ENCODE assay signal across 21 mouse cellular contexts in genomic region chr7:58732406-58732805, GRCm38 (mm10).
DNase-seq lines count a peak whose midpoint lies in the region; ATAC-seq lines count a peak whose summit lies in the region.
"Had no signal": no experiment of that assay in that cellular context is flagged by ENCODE, and none has a peak within 500 bp of the region (broad histone marks: within the 10 kb centered on the region; RNA-seq: fewer than 3 reads in every experiment).

No protein-coding gene starts in this region.

- DNase-seq in heart, adult 18-20 months, result no peak
- peak; percentile 31 for DNase-seq in right cerebral cortex, adult 18-20 months
- DNase-seq in right cerebral cortex, postnatal 36 days (ENCODE audit: low spot score in 2 of 2), result no peak
- peak; percentile 32 for DNase-seq in NIH3T3 (ENCODE audit: low read depth)
- DNase-seq in embryonic facial prominence, embryonic 10.5 days (ENCODE audit: low spot score), result peak; percentile 16
- no peak for DNase-seq in yolk sac, embryonic 10.5 days (ENCODE audit: low spot score)
- DNase-seq: B cell, adult 2 months; cerebellum, postnatal 10 days; gastrocnemius, adult 2 months; heart, postnatal 4 days; lung, adult 18-20 months; lung, postnatal 14 days had no signal

- H3K4me1 ChIP-seq in heart, embryonic 16.5 days (ENCODE audit: control insufficient read depth, insufficient read depth, low read length), result peaks cover 20% of the 10 kb centered on the region
- peaks cover 23% of the 10 kb centered on the region for H3K4me1 ChIP-seq in embryonic facial prominence, embryonic 10.5 days
- no peaks in the 10 kb centered on the region for H3K4me1 ChIP-seq in forebrain, embryonic 16.5 days (replicated peaks; ENCODE audit: control insufficient read depth, insufficient read depth, low read length)
- H3K4me1 ChIP-seq: hindbrain, embryonic 15.5 days had no signal

- no peak overlapping the region for H3K9ac ChIP-seq in heart, embryonic 16.5 days (ENCODE audit: low read length)
- H3K9ac ChIP-seq in forebrain, embryonic 16.5 days (replicated peaks; ENCODE audit: low read depth, low read length), result no peak overlapping the region
- H3K9ac ChIP-seq: embryonic facial prominence, embryonic 13.5 days; forebrain, embryonic 15.5 days; hindbrain, embryonic 15.5 days had no signal

- no peak overlapping the region for H3K27ac ChIP-seq in heart, embryonic 16.5 days (ENCODE audit: low read length)
- no peak overlapping the region for H3K27ac ChIP-seq in embryonic facial prominence, embryonic 10.5 days (replicated peaks)
- H3K27ac ChIP-seq in forebrain, embryonic 16.5 days (ENCODE audit: low read length), result no peak overlapping the region
- H3K27ac ChIP-seq: forebrain, embryonic 15.5 days; gastrocnemius, adult 2 months; hindbrain, embryonic 15.5 days had no signal

- H3K36me3 ChIP-seq in heart, embryonic 16.5 days (ENCODE audit: control insufficient read depth, insufficient read depth), result no peaks in the 10 kb centered on the region
- no peaks in the 10 kb centered on the region for H3K36me3 ChIP-seq in embryonic facial prominence, embryonic 10.5 days (replicated peaks)
- no peaks in the 10 kb centered on the region for H3K36me3 ChIP-seq in forebrain, embryonic 16.5 days (ENCODE audit: control insufficient read depth, insufficient read depth)
- H3K36me3 ChIP-seq: embryonic facial prominence, embryonic 13.5 days; forebrain, embryonic 15.5 days; hindbrain, embryonic 15.5 days had no signal

- no peaks in the 10 kb centered on the region for H3K9me3 ChIP-seq in heart, embryonic 16.5 days (replicated peaks; ENCODE audit: control insufficient read depth, low read length)
- no peaks in the 10 kb centered on the region for H3K9me3 ChIP-seq in embryonic facial prominence, embryonic 10.5 days
- H3K9me3 ChIP-seq in forebrain, embryonic 16.5 days (ENCODE audit: control insufficient read depth, low read length), result no peaks in the 10 kb centered on the region
- H3K9me3 ChIP-seq: embryonic facial prominence, embryonic 13.5 days; forebrain, embryonic 15.5 days; hindbrain, embryonic 15.5 days had no signal

- no peaks in the 10 kb centered on the region for H3K27me3 ChIP-seq in heart, embryonic 16.5 days (ENCODE audit: control insufficient read depth, insufficient read depth, low read length)
- no peaks in the 10 kb centered on the region for H3K27me3 ChIP-seq in embryonic facial prominence, embryonic 10.5 days (replicated peaks; ENCODE audit: low read depth, poor library complexity, severe bottlenecking)
- no peaks in the 10 kb centered on the region for H3K27me3 ChIP-seq in forebrain, embryonic 16.5 days (replicated peaks; ENCODE audit: control insufficient read depth, insufficient read depth, low read length)
- H3K27me3 ChIP-seq: embryonic facial prominence, embryonic 13.5 days; forebrain, embryonic 15.5 days; hindbrain, embryonic 15.5 days had no signal

- H3K4me2 ChIP-seq in heart, embryonic 16.5 days (ENCODE audit: low read depth, low read length), result no peak overlapping the region
- H3K4me2 ChIP-seq in forebrain, embryonic 16.5 days (ENCODE audit: low read length), result no peak overlapping the region
- H3K4me2 ChIP-seq: embryonic facial prominence, embryonic 13.5 days; forebrain, embryonic 15.5 days; hindbrain, embryonic 15.5 days; liver, embryonic 11.5 days had no signal

- no peak overlapping the region for H3K4me3 ChIP-seq in heart, embryonic 16.5 days (ENCODE audit: low read length)
- no peak overlapping the region for H3K4me3 ChIP-seq in embryonic facial prominence, embryonic 10.5 days
- no peak overlapping the region for H3K4me3 ChIP-seq in forebrain, embryonic 16.5 days (replicated peaks; ENCODE audit: low read length)
- H3K4me3 ChIP-seq: embryonic facial prominence, embryonic 13.5 days; forebrain, embryonic 15.5 days; gastrocnemius, adult 2 months; hindbrain, embryonic 15.5 days; layer of hippocampus, adult 2 months had no signal

- 0 out of 2 replicates have a peak, but pooled peaks have one; percentile 34 for ATAC-seq in heart, embryonic 16.5 days (replicated peaks; ENCODE audit: extremely low read depth, insufficient read depth, low FRiP score)
- no peak for ATAC-seq in forebrain, embryonic 16.5 days
- ATAC-seq: forebrain, embryonic 15.5 days; intestine, postnatal 0 days; midbrain, embryonic 16.5 days had no signal

- WGBS in heart, embryonic 16.5 days, result 69% methylated on average over 6 of the region's 6 CpGs
- 61% methylated on average over 6 of the region's 6 CpGs for WGBS in embryonic facial prominence, embryonic 10.5 days
- 82% methylated on average over 6 of the region's 6 CpGs for WGBS in forebrain, embryonic 16.5 days

Comparison
In these comparisons a context has a peak if more than half of its experiments do, and no peak if none do; other contexts are left out.
1. DNase-seq: peak in right cerebral cortex, adult 18-20 months (single experiment), NIH3T3 (single experiment) and embryonic facial prominence, embryonic 10.5 days (single experiment); none in heart, adult 18-20 months (0 of 2), right cerebral cortex, postnatal 36 days (0 of 2) and yolk sac, embryonic 10.5 days (single experiment).